Mouse (Mus musculus): ENCODE measurements around the gene Zbtb22. TPM values are rescaled to one million over a fixed set of nuclear protein-coding genes. Genes with fewer than 3 reads are reported as not detected.
"Not testable (repeated sequence)": the region's sequence is repeated elsewhere in the genome, so short reads cannot be mapped to it uniquely, and the experiment has no call there.

Zbtb22 gene
- 10 to 100 TPM; 33.0 to 35.5 TPM for total RNA-seq (2021)
- long read RNA-seq, experiment 1, transcript Zbtb22-201 (2 exons, 2,612 nt) = major isoform, 34 of 43 reads
- long read RNA-seq, experiment 1, partial matches to known transcripts = 0 of 43 reads
- long read RNA-seq, experiment 1, other reads (novel, unspliced or antisense) = 7 of 43 reads
- long read RNA-seq, experiment 2, transcript Zbtb22-201 (2 exons, 2,612 nt) = major isoform, 26 of 34 reads
- long read RNA-seq, experiment 2, partial matches to known transcripts = 0 of 34 reads
- long read RNA-seq, experiment 2, other reads (novel, unspliced or antisense) = 8 of 34 reads

DNA sequence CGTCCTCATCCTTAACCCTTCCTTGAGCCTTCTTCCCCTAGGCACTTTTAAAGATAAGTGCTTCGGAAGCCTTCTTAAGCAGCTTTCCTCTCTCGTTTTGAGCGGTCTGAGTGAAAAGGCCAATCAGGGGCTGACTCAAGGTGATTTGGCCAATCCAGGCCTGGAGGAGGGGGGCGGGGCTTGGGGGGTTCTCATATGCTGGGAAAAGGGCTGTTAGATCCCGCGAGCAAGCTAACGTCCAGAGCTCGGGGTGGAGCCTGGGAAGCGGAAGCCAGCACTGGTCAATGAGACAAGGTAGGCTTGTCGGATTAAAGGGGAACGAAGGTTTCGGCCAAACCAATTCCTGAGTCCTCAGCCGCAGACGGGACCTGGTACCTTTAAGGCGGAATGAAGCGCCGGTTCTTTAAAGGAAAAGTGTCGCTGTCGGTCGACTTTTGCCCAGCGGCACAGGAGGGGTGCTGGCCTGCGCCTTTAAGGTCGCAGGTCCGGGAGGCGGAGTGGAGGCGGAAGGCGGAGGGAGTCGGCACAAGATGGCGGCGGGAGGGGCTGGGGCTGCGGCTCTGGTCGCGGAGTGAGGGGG is at the start of gene Zbtb22, which contains the start of gene Tapbp:
Zbtb22 (plus strand) TSS at position 234 of the 580 bp plus-strand sequence.
Tapbp (plus strand) TSS at position 229 of the 580 bp plus-strand sequence.
- DNase-seq (ENCODE audit: low spot score in 2 of 2) = peak; percentile 95 to 97

GRCm38 (mm10) chr17:33873537-33873936 is 42.2 kb upstream of the Zbtb22 start, which contains the start of gene Gm7029:
Gm7029 (plus strand) TSS chr17:33873837.
- not testable (repeated sequence) for DNase-seq (ENCODE audit: low spot score in 2 of 2)

GRCm38 (mm10) chr17:33874411-33874810 is 41.3 kb upstream of the Zbtb22 start:
- no peak for DNase-seq (ENCODE audit: low spot score in 2 of 2)

DNA sequence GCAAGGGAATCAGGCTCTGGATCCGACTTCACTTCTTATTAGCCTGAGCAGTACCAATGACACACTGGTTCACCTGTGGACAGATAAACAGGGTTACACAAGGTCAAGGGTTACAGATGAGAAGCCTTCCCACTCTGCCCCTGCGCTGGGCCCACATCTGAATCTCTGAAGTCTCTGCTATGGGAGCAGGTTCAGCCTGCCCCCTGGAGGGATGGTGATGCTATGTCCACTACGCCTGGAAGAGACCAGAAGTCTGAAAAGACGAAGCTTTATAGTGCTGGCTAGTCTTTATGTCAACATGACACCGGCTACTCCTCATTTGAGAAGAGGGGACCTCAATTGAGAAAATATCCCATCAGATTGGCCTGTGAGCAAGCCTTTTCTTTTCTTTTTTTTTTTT is 39.9 kb upstream of the Zbtb22 start:
- DNase-seq (ENCODE audit: low spot score in 2 of 2) = peak in 1 of 2 experiments; percentile 7

DNA sequence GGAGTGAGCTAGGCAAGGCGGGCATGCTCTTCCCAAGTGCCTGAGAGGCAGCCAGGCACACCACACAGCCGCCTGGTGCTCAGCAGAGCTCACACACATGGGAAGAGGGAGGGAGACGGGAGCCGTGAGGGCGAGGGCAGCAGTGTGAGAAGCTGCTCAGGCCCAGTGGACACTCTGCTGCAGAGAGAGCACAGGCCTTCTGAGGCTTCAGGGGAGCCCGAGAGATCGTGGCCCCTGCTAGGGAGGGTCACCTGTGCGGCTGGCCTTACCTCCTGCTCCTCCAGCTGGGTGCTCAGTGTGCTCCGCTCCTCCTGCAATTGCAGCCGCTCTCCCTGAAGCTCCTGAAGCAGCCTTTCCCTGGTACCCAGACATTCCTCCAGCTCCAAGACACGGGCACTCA is 31.4 kb upstream of the Zbtb22 start:
- DNase-seq (ENCODE audit: low spot score in 2 of 2) = not testable (repeated sequence)

GRCm38 (mm10) chr17:33887802-33888201 is 27.9 kb upstream of the Zbtb22 start:
- not testable (repeated sequence) for DNase-seq (ENCODE audit: low spot score in 2 of 2)

DNA sequence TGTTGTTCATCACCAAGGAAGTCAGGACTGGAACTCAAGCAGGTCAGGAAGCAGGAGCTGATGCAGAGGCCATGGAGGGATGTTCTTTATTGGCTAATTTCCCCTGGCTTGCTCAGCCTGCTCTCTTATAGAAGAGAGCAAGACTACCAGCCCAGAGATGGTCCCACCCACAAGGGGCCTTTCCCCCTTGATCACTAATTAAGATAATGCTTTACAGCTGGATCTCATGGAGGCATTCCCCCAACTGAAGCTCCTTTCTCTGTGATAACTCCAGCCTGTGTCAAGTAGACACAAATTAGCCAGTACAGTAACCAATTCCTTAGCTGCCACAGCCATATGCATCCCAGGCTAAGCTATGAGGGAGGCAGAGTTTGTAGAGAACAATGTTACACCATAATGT is 27.5 kb upstream of the Zbtb22 start:
- DNase-seq (ENCODE audit: low spot score in 2 of 2) = not testable (repeated sequence)

DNA sequence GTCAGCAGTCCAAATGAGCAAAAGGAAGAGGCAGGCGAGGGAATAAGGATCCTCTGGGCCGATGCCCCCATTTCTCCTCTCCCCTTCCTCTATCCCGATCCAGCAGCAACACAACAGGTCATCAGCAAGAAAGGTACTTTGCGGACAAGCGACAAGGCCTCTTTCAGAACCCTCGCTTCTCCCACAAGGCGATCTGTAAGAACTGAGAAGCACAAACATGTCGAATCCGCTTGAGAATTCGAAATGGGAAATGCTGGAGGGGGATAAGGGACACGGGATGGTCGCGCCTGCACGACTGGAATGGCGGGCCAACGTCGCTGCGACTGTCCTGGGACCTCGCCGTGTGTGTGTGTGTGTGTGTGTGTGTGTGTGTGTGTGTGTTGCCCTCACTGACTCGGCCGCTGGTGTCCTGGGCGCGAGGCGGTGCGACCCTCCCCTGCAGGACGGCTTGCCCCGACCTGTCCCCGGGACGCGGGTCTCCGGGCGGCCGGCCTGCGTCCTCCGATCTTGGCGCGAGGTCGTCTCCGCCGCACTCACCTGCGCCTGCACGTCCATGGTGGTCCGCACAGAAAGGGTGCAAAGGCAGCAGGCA is 25.7 kb upstream of the Zbtb22 start:
- DNase-seq (ENCODE audit: low spot score in 2 of 2) = not testable (repeated sequence)

- peak; percentile 99 for DNase-seq (ENCODE audit: low spot score in 2 of 2)
Observed at GRCm38 (mm10) chr17:33890533-33891059, 25.1 kb upstream of the Zbtb22 start, which contains the start of gene Kifc1. Kifc1 (minus strand) TSS chr17:33890661.

DNA sequence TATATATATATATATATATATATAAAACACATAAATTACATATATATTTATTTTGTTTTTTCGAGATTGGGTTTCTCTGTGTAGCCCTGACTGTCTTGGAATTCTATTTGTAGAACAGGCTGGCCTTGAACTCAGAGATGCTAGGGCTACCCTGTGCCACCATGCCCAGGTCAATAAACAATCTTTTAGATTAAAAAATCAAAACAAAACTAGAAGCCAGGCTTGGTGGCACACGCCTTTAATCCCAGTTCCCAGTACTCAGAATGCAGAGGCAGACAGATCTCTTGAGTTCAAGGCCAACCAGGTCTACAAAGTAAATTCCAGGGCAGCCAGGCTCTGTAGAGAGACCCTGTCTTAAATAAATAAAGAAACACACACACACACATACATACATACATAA is 24.3 kb upstream of the Zbtb22 start:
- DNase-seq (ENCODE audit: low spot score in 2 of 2) = no peak

GRCm38 (mm10) chr17:33891892-33892291 is 23.8 kb upstream of the Zbtb22 start:
- not testable (repeated sequence) for DNase-seq (ENCODE audit: low spot score in 2 of 2)

DNA sequence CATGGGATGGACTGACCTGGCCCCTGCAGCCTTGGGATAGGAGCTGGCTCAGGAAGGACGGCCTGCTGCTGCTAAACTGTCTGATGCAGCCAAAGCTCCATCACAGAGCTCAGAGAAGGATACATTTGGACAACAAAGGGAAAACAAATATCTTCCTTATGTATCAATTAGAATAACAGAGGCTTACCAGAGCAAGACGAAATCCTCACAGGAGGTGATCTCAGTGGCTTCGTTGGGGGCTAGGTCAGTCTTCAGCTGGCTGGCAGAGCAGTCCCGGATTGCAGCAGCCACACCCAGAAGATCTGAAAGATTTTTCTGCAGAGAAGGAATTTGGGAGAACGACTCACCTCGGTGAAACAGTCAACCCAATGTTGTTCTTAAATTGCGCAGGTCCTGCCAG is 23.3 kb upstream of the Zbtb22 start:
- no peak for DNase-seq (ENCODE audit: low spot score in 2 of 2)

- not testable (repeated sequence) for DNase-seq (ENCODE audit: low spot score in 2 of 2)
Observed at GRCm38 (mm10) chr17:33893011-33893410, 22.7 kb upstream of the Zbtb22 start.

GRCm38 (mm10) chr17:33897114-33897794 is 18.4 kb upstream of the Zbtb22 start:
- DNase-seq (ENCODE audit: low spot score in 2 of 2) = no peak

DNA sequence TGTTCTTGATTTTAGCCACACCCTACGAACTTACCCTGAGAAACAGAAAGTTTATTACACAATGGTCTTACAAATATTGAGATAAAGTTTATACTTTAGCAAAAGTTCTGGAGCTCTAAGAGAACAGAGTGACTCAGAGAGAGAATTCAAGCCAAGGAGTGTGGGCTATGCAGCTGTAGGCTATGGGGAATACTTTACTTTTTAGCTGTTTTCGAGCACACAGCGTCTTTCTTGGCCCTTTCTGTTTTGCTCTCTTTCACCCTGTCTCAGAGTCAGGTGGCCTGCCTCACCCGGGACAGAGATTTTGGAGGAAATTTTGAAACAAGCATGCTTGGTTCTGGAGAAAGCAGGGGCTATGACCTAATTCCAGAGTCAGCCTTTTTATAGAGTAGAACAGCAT is 17.5 kb upstream of the Zbtb22 start:
- not testable (repeated sequence) for DNase-seq (ENCODE audit: low spot score in 2 of 2)

- no peak for DNase-seq (ENCODE audit: low spot score in 2 of 2)
Observed at GRCm38 (mm10) chr17:33899642-33900041, 16.1 kb upstream of the Zbtb22 start.

- no peak for DNase-seq (ENCODE audit: low spot score in 2 of 2)
Observed at GRCm38 (mm10) chr17:33900281-33900988, 15.3 kb upstream of the Zbtb22 start.

- no peak for DNase-seq (ENCODE audit: low spot score in 2 of 2)
Observed at GRCm38 (mm10) chr17:33900989-33901314, 14.8 kb upstream of the Zbtb22 start.

GRCm38 (mm10) chr17:33901653-33902052 is 14.1 kb upstream of the Zbtb22 start:
- no peak for DNase-seq (ENCODE audit: low spot score in 2 of 2)

GRCm38 (mm10) chr17:33902079-33902478 is 13.6 kb upstream of the Zbtb22 start:
- DNase-seq (ENCODE audit: low spot score in 2 of 2) = no peak

DNA sequence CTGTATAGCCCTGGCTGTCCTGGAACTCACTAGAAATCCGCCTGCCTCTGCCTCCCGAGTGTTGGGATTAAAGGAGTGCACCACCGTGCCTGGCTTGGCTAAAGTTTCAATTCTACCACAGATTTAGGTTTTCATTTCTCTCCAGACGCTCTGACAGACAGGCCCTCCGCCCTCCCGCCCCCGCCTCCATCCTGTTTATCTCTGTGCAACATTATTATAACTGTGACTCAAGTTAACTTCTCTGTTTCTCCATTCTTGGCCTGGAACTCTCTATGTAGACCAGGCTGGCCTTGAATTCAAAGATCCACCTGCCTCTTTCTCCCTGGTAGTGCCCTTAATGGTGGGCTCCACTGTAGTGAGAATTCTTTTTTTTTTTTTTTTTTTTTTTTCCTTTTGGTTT is 13.2 kb upstream of the Zbtb22 start:
- no peak for DNase-seq (ENCODE audit: low spot score in 2 of 2)
